Mouse (Mus musculus) CD4-positive, CD25-positive, alpha-beta regulatory T cell, adult 9 weeks (primary cell): ENCODE results near the gene Olfr490. TPM values are rescaled to one million over a fixed set of nuclear protein-coding genes. Genes with fewer than 3 reads are reported as not detected.

Experiments used
- polyA plus RNA-seq: library from polyadenylated mRNA; unstranded; fragments of 100-300 nt; shearing (Covaris generic); gene quantifications from one replicate; pipeline ENCODE4 v1.2.1, GENCODE M21; 2017

Gene Olfr490
- polyA plus RNA-seq: not detected

DNA sequence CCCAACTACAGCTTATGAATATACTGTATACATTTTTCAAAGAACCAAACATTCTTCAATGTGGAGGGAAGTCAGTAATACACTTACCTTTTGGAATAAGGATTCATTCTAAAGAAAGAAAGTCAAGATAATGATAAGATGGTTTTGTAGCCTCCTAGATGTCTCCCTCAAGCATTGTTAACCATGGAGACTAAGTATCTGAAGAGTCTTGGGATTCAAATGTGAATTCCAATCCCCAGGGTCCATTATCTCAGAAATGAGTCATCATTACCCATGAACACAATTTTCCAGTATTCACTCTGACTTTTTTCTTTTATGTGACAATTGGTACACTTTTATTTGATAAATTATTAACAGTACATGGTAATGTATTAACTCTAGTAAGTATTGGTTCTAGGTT is at the start of gene Olfr490:
Gene Olfr490 (minus strand): TSS at position 101 of the 400 bp plus-strand sequence.

DNA sequence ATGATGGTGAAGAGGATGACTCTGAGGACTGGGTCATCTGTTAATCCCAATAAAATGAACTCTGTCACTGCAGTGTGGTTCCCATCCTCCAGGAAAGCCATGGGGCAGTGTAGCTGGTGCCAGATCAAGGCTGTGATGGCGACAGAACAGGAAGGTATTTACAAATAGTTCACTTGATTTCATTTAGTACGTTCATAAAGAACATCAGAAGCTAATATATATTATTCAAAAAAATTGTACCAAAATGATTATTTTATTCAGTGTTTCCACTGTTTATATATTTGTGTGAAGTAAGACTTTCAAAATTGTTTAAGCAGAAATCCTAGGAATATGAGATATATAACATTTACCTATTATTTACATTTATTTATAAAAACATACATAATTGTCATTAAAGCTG is 34.8 kb upstream of the Olfr490 start, which contains the start of gene Olfr492:
Gene Olfr492 (minus strand): TSS at position 101 of the 400 bp plus-strand sequence.

DNA sequence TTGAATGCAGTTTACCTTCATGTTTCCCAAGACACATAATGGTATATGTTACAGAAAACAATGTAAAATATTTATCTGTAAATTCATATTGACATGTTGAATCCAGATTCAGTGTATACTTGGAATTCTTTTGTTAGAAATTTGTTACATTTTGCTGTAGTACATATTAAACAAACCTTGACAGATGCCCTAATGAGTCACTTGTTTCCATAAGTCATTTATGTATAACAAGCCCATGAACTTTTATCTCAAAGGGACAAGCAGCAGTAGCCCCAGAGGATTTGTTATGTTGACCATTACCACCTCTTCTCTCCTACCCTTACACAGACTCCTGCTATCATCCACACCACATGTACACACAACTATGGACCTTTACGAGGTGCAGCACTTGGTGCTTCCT is 24.4 kb upstream of the Olfr490 start, which contains the start of gene Olfr491:
Gene Olfr491 (plus strand): TSS at position 301 of the 400 bp plus-strand sequence.

DNA sequence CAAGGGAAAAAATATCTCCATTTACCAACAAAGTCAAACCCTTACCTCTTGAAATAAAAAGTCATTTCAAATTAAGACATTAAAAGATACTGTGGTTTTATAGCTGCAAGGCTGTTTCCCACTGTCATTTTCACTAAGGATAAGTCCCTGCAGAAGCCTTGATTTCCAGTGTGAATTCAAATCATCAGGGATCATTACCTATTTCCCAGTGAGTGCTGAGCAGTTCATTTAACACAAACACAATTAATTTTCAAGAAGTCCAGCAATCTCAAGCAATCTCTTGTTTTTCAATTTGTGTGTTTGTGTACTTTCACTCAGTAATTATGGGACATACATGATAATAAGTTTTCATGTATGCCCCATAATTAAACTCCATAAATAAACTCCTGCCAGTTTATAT is 30.5 kb downstream of the Olfr490 start, which contains the start of gene Olfr488:
Gene Olfr488 (minus strand): TSS at position 101 of the 400 bp plus-strand sequence.

Other genes with a start within 250 kb of the Olfr490 start
- not detected for gene Olfr479, start 238.2 kb downstream of the Olfr490 start, polyA plus RNA-seq
- gene Olfr480, start 221.6 kb downstream of the Olfr490 start, polyA plus RNA-seq: not detected
- 0.06 TPM for gene Olfr481, start 209.1 kb downstream of the Olfr490 start, polyA plus RNA-seq
- gene Olfr482, start 191.3 kb downstream of the Olfr490 start, polyA plus RNA-seq: 0.12 TPM
- gene Olfr483, start 188.1 kb downstream of the Olfr490 start, polyA plus RNA-seq: not detected
- 0.10 TPM for gene Olfr484, start 161.5 kb downstream of the Olfr490 start, polyA plus RNA-seq
- not detected for gene Olfr485, start 129.1 kb downstream of the Olfr490 start, polyA plus RNA-seq
- gene Olfr486, start 116.2 kb downstream of the Olfr490 start, polyA plus RNA-seq: not detected
- not detected for gene Olfr487, start 74.3 kb downstream of the Olfr490 start, polyA plus RNA-seq
- gene Olfr488, start 30.6 kb downstream of the Olfr490 start, polyA plus RNA-seq: not detected
- not detected for gene Olfr491, start 24.5 kb upstream of the Olfr490 start, polyA plus RNA-seq
- gene Olfr492, start 34.7 kb upstream of the Olfr490 start, polyA plus RNA-seq: not detected
- gene Olfr493, start 58.0 kb upstream of the Olfr490 start, polyA plus RNA-seq: not detected
- gene Olfr494, start 76.4 kb upstream of the Olfr490 start, polyA plus RNA-seq: not detected
- not detected for gene Olfr495, start 104.2 kb upstream of the Olfr490 start, polyA plus RNA-seq
- gene Olfr497, start 131.5 kb upstream of the Olfr490 start, polyA plus RNA-seq: not detected
- gene Olfr498, start 176.4 kb upstream of the Olfr490 start, polyA plus RNA-seq: not detected
- gene Olfr502, start 236.1 kb upstream of the Olfr490 start, polyA plus RNA-seq: not detected